Mouse (Mus musculus) embryonic facial prominence, embryonic 15.5 days (tissue): ENCODE data around the gene M6pr. TPM values are rescaled to one million over a fixed set of nuclear protein-coding genes. Genes with fewer than 3 reads are reported as not detected.

Experiments
- polyA plus RNA-seq: library from polyadenylated mRNA; unstranded; fragments of >200 nt; fragmentation: Nextera tagmentation; extraction: Ambion mirVana; gene quantifications from 2 replicates; pipeline ENCODE4 v1.2.1, GENCODE M21; 2015

Gene M6pr
- polyA plus RNA-seq, 1 experiment from 2014 or later = 94.8 TPM

Other genes with a start within 250 kb of the M6pr start
- not detected in 2 replicates for gene Klrg1, start 25.8 kb upstream of the M6pr start, polyA plus RNA-seq
- gene Phc1, start 31.8 kb downstream of the M6pr start, polyA plus RNA-seq = 17.6 and 19.6 TPM in 2 replicates
- 6.5 and 11.3 TPM in 2 replicates for gene Rimklb, start 190.0 kb downstream of the M6pr start, polyA plus RNA-seq
- 25.7 and 28.4 TPM in 2 replicates for gene Mfap5, start 197.1 kb downstream of the M6pr start, polyA plus RNA-seq
- not detected in 2 replicates for gene Aicda, start 245.1 kb downstream of the M6pr start, polyA plus RNA-seq